Mouse (Mus musculus) cerebellum, postnatal 36 days (tissue): ENCODE data around the gene Arhgef12.
"Not testable (repeated sequence)": the region's sequence is repeated elsewhere in the genome, so short reads cannot be mapped to it uniquely, and the experiment has no call there.

Experiments
- DNase-seq, 2 experiments: peaks; one replicate each; pipeline ENCODE4 v3.0.0; 2021 to 2022; ENCODE audit warnings: mixed read lengths in 2 of 2

Gene Arhgef12

DNA sequence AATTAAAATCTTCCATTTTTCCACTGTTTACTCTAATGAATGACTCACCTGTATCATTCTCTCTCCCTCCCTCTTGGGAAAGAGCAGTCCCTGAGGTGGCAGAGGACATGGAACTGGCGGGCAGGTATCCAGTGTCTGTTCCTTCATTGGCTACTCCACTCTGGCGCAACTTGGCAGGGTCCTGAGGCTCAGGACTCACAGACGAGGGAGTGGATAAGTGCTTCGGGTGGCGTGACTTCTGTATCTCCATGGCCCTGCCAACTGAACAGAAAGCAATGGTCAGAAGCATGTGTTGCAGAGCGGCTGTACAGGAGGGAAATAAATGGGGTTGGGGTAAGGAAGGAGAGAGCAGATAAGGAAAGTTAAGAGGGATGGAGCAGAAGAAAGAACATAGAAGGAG is 109.5 kb downstream of the Arhgef12 start:
- no peak for DNase-seq

DNA sequence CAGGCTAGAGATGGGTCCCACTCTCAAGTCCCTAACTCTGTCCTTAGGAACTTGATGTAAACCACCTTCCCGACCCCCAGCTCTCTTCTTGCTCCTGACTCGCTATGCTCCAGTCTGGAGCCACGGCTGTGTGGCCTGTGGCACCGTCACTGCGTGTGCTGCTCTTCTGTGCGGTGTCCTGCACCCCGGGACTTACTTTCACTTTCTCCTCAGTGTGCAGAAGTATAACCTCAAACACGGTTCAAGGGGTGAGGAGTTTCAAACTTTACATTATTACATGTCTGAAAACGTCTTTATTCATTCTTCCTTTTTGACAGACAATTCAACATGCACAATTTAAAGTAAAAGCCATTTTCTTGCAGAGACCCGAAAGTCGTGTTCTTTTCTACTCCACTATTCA is 111.7 kb downstream of the Arhgef12 start:
- no peak for DNase-seq

DNA sequence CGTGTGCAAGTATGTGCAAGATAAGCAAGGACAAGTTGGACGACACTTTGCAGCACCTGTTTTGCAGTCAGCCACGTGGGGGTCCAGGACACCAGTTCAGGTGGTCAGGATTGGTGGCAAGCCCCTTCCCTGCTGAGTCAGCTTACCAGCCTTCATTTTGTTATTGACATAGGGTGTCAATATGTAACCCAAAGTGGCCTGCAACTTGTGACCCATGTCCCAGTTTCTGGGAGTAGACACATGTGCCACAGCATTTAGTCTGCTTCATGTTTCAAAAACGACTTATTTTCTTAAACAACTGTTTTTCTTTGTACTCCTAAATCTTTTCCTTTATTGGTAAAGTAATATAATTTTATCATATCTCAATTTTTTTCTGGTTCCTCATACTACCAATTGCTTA is 112.3 kb downstream of the Arhgef12 start:
- DNase-seq = no peak

DNA sequence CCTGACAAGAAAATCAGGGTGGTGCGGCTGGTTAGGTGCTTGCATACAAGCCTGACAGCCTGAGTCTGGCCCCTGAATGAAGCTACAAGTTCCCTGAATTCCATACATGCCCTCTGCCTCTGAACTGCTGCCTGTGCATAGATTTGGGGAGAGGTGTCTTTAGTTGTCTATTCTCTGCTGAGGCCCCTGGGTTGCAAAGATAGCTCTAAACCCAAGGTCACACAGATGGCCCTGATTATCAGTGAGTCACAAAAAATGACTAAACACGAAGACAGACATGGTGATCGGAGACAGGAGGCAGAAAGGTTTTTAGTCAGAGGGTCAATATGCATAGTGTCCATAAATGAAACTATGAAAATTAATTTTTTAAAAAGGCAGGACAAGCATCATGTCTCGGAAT is 113.4 kb downstream of the Arhgef12 start:
- DNase-seq = no peak

DNA sequence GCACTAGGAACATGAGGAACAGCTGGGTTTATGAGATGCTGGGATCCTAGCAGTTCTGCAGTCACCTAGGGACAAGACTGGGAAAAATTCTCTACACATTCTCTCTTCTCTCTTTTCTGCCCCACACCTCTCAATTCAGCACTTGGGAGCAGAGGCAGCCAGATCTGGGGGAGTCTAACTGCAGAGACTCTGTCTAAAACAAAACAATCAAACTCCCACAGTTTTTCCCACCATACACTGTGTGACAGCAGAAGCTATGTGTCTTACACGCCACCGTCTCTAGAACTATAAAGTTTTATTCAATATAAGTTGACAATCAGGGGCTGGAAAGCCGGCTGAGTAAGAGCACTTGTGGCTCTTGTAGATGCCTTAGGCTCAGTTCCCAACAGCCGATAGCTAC is 119.1 kb downstream of the Arhgef12 start:
- DNase-seq = no peak

DNA sequence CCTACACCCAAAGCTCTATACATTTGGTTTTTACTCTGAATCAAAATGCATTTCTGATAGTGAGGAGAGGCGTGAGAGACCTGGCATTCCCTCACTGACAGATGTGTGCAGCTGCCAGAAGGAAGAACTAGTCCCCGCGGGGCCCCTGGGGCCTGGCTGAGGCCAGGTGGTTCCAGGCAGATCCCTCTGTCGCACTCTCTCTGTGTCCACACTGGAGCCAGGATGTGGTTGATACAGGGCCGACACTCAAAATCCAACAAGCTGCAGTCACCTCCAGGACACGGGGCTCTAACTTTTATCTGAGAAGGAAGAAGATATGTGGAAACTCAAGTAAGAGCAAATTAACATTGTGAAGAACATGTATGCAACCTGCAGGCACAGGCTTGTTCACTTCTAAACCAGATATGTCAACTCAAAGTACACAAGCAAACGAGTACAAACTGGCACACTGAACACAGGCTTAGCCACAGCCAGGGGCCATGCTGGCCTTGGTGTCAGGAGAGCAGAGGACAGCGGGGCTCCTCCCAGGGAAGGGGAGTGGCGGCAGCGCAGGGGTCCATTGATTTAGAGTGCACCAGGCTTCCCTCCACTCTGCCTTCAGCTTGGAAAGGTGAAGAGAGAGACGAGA is 138.0 kb downstream of the Arhgef12 start:
- DNase-seq = no peak

DNA sequence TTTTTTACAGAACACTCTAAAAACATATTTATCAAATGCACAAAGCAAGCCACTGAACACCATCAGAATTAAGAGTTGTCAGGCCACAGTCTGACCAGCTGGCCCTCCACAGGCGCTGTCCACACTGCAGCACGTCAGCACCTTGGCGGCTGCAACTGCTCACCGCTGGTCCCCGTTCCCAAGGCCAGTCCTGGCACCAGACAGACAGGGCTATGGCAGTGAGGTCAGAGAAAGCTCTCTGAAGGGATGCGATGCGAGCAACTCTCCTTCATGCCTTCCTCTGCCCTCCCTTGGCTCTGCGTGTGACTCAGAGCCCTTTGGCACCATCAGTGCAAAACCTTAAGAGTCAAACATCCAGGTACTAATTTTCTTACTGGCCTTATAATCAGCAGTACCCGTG is 139.3 kb downstream of the Arhgef12 start:
- DNase-seq = peak in 1 of 2 experiments; percentile 22

DNA sequence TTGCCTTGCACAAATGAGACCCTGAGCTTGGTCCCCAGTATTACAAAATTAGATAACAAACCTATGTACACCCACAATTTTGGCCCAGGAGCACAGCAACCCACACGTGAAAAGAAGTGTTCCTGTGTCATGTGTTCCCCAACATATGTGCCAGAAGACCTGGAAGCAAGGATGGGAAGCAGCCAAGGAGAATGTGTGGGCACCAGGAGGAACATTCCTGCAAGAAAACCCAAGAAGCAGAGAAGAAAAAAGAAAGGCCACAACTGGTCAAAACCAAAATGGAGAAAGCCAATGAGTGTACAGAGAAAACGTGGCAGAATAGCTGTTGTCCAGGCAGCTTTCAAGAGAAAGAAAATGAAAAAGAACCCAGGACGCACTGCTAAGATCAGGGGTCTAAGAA is 142.2 kb downstream of the Arhgef12 start:
- DNase-seq = not testable (repeated sequence)

DNA sequence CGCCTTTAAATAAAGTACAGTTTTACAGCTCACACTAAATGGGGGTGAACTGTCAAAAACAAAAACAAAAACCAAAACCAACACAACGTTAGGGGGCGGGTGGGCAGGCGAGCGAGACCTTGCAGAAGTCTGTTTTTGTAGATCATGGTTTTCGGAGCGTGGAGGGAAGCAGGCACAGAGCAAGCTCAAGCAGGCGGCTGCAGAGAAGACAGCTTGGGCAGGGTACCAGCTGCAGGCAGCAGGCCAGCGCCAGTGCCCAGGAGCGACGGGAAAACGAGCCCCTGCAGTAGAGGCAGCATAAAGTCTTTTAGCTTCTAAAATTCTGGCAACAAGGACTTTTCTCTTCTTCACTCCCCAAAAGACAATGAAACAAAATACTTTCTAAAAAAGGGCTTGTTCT is 142.7 kb downstream of the Arhgef12 start:
- peak; percentile 23 to 25 for DNase-seq

DNA sequence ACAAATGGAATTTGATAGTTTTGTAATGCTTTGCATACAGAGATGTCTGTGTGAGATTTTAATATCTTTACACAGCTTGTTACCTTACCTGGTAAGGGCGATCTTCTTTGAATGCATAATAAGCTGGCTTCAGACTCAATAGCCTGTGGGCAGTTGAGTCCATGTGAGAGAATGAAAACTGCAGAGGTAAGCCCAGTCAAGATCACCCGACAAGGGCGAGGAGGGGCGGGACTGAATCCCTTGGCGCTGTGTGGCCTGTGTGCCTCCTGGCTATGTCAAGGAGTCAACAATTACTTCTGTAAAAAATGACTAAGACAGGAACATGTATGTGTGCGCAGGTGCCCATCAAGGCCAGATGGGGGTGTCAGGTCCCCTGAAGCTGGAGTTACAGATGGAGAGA is 144.5 kb downstream of the Arhgef12 start:
- no peak for DNase-seq

DNA sequence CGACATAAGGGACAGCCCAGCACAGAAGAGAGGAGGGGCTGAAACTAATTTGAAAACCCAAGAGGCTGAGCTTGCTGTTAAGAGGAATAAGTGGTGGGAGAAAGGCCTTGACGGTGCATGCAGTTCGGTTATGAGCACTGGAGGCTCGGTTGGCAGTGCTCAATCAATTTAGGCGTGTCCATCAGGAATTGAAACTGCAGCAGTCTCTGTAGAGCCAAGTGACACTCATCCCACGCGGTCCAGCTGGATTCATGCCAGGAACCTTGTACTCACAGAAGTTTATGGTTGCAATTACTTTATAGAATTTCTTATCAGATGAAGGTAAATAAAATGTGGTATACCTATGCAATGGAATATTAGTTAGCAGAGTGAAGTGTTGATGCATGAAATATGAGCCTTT is 148.6 kb downstream of the Arhgef12 start:
- DNase-seq = no peak

DNA sequence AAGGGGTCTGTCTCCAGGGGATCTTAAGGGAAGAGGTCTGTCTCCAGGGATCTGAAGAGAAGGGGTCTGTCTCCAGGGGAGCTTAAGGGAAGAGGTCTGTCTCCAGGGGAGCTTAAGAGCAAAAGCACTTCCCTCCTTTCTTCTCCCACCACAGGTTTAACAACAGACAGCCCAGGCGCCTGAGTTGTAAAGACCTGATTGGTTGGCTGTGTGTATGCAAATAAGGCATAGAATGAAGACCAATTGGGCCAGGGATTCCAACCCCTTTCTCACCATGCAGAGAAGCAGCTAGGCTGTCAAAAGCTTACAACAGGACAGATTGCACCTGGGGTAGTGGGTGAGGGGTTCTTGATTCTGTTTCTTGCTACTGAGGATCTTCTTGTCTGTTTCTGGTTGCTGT is 158.7 kb downstream of the Arhgef12 start:
- no peak for DNase-seq

DNA sequence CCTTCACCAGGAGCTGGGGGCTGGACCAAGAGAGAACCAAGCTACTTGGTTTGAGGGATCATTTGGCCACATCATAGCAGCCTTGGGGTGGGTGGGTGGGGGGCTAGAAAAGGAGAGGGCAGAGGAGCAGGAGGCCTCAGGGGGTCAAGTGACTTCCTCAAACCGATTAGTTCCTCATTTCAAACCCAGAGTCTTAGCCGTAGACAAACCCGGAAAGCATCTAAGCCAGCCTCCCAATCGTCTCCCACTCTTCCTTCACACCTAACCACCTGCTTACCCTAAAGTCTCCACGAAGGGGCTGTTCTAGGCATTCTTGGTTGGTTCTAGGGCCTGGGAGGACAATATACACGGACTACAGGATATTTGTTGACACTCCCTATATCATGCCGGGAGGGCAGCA is 161.9 kb downstream of the Arhgef12 start:
- DNase-seq = no peak

DNA sequence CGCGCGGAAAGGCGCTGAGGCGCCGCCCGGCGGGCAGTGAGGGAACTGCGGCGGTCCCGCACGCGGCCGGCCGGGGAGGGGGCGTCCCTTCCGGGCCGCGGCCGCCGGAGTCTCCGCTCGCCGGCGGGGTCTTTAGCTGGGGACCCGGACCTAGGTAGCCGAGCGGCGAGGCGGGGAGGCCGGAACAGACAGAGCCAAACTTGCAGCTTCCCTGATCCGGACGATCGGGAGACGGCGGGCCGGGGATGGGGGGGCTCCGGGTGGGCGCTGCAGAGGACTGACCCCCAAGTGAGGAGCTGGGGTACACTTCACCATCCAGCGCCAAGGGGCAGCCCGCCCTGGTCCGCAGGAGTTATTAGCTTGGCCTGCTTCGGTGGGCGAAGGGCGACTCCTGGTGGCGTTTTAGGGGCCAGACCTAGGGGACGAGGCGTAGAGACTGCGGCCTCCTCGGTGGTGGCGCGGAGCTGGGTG is 162.5 kb downstream of the Arhgef12 start:
- DNase-seq = peak; percentile 87 to 88

DNA sequence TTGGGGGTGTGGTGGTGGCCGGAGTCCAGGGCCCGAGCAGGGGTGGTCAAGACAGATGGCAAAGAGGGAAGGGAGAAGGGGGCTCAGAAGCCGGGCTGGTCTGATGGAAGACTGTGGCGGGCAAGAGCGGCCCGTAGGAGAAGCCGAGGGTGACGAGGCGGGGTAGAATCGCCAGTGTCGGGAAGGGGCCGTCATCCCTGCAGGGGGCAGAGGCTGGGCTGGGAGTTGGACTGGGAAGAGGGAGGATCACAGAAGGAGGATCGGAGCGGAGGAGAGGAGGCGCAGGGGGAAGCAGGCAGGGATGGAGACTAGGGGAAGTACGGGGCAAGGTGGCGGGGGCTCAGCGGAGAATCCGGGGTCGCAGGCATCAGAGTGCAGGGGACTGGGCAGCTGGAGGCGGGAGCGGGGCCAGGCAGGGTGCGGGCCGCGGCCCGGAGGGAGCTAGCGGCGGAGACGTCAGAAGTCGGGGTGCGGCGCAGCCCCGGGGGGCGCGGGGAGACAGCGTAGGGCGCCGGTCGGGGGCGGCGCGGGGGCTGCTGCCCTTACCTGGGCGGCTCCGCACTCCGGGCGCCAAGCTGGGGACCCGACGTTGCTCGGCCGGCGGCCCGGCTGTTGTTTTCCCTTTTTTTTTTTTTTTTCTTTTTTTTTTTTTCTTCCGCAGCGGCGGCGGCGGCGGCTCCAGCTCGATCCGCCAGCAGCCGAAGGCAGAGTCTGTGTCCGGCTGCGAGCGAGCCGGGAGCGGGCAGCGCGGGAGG is 163.1 kb downstream of the Arhgef12 start, which contains the start of gene Grik4:
TSS of gene Grik4 (minus strand) at position 713 of the 755 bp plus-strand sequence.
- peak; percentile 19 to 33 for DNase-seq

DNA sequence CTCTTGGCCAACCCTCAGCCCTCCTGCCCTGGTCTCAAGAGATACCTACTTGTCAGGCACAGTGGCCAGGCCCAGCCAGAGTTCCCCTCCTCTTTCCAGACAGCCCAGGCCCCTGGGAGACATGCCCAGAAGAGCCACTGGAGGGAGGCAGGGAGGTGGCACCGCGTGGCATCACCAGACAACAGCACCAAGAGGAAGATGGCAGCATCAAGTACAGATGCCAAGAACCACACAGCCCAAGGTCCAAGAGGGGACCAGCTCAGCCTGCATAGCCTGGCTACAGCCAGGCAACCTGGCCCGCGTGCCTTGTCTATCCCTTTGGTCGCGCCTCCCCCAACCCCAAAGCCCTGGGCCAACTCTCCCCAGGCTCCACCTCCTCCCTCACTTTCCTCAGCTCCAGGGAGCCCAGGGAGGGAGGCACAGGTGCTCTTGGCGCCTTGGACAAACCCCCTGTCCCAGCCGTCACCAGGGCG is 163.9 kb downstream of the Arhgef12 start:
- DNase-seq = peak; percentile 11 to 29

DNA sequence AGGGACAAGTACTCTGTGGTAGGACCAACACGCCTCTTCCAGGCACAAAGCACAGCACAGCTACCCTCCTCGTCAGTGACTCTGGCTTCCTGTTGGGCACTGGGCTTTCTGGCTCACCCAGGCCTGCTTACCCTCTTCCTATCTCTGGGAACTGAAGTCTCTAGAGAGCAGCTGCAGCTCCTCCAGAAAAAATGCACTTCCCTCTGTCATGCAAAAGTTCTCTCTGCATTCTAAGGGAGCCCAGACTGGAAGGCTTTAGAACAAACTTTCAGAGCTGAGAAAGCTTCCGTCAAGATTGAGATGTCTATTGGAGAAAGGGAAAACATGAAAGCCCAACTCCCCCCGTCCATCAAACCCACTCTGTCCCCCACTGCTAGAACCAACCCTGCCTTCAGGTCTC is 164.9 kb downstream of the Arhgef12 start:
- no peak for DNase-seq

DNA sequence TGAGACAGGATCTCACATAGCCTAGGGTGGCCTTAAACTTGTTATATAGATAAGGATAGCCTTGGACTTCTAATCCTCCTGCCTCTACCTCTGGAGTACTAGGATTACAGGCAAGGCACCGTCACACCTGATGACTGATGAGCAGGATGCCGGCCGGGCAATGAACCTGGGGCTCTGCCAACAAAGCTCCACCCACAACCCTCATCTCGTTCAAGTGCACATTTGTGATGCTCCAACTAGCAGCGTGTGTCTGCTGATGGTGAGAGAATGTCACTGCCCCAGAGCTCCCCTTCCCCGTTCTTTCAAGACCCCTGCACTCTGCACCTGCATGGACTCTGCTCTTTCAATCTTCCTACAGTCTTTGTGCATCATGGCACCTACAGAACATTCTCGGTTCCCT is 174.9 kb downstream of the Arhgef12 start:
- no peak for DNase-seq

DNA sequence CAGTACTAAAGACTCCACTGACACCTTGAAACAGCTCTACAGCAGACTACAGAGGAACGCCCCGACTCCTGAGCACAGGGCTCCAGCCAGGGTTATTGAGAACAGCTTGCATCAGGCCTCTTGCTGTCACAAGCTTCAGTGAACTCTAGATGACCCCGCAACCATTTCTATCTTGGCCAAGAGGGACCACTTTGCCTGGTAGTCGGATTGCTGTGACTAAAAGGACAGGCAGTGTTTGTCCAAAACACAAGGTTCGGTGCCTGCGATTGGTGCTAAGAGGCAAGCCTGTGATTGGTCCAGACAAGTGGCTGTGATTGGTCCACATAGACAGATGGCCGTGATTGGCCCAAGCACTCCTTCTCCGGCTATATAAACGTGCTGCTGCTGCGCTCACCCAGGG is 179.5 kb downstream of the Arhgef12 start:
- DNase-seq = no peak

DNA sequence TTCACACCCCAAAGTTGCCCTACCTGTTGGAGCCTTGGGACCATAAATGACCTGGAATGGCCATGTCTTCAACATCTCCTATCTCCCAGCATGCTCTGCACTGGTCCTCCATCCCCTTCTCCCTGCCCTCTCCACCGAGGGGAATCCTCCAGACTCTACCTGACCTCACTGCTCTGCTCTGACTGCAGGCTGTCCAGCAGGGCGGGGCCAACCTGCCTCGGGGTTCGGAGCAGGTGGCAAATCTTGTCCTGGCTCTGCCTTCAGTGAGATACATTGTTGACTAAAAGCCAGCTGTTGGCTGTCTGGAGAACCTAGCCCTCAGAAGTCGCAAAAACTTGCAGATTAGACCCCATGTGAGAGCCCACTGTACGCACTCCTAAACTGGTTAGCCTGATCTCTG is 180.5 kb downstream of the Arhgef12 start:
- no peak for DNase-seq

DNA sequence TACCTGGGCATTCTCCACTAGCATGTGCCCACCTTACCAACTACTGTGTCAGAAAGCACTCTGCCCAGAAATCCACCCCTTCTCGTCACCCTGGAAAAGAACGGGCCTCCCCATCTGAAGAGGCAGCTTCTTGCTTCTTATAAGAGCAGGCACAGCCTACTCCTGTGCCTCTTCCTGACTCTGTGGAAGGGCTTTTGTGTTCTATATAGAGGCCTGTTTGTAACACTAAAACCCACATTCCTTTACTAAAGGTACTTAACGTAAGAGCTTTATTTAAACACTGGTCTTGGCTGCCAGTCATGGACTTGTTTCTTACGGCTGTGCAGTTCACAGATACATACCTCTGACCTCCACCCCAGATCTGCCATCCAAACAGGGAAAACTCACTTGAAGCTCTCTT is 185.2 kb downstream of the Arhgef12 start:
- no peak for DNase-seq

DNA sequence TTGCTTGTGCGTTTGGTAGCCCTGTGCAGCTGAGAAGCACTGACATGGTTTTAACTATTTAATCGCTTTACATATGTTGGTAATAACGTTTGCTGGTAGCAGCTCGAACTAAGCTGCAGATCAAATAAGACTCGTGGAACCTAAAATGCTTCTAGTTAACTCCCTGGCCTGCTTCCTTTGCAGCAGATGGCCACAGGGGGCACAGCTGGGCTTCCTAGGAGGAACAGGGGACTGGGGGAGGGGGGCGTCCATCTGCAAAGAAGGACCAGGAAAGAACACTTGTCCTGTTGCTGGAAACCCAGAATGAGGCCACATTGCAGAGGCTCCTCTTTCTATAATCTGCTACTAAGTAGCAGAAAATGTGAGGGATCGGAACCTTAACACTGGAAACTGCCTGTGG is 186.8 kb downstream of the Arhgef12 start:
- DNase-seq = no peak

DNA sequence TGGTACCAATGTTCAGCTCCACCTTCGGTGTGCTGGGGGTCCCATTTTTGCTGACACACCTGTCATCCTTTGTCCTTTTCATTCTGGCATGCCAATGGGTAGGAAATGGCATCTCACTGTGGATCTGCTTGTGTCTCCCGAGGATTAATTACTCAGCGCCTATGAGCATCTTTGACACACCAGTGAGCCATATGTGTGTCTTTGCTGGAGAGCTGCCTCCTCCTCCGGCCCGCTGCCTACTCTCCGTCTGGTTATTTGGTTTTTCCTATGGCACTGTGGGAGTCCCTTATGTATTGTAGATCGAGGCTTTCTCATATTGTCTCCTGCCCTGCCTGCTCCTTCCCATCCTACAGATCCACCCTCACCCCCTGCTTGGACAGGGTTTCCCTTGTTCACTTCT is 189.1 kb downstream of the Arhgef12 start:
- DNase-seq = no peak
